Mouse (Mus musculus): Measurements from ENCODE around the gene Lrrc23.

GRCm38 (mm10) chr6:124744755-124745321 is 34.7 kb downstream of the Lrrc23 start:
- TF ChIP-seq POLR2A (IDR thresholded peaks at IDR 0.05; ENCODE audit: borderline replicate concordance, insufficient read depth, low read length) = no peak; the same call in 1 of the 2 replicates
- TF ChIP-seq CTCF (IDR thresholded peaks at IDR 0.05; ENCODE audit: borderline replicate concordance, insufficient read depth, low read depth, low read length) = no peak

Measured in cerebellum, adult 2 months (tissue).